Mouse (Mus musculus) hindbrain, embryonic 14.5 days (tissue): ENCODE measurements around the gene Rbms3. TPM values are rescaled to one million over a fixed set of nuclear protein-coding genes. Genes with fewer than 3 reads are reported as not detected.

ENCODE experiments used
- ATAC-seq: fragments of 200-750 bp; cut with Nextera tagmentation; 2 replicates; pipeline ENCODE4 v1.8.0; 2017; ENCODE audit warnings: moderate number of reproducible peaks, mild to moderate bottlenecking, moderate TSS enrichment, moderate library complexity; ENCODE audit not compliant: low FRiP score
- DNase-seq: peaks from one replicate; pipeline ENCODE4 v3.0.0-alpha.2; 2015; ENCODE audit warnings: low spot score
- H3K27ac ChIP-seq: fragments of 300-500 bp; sonication (generic); 2 replicates; pipeline ENCODE4 v1.5.1; 2014; ENCODE audit warnings: mild to moderate bottlenecking, moderate library complexity
- H3K27me3 ChIP-seq: fragments of 300-500 bp; sonication (generic); 2 replicates; pipeline ENCODE4 v1.6.1; 2014; ENCODE audit warnings: mild to moderate bottlenecking, low read length, mixed read lengths; ENCODE audit not compliant: control insufficient read depth, insufficient read depth
- H3K36me3 ChIP-seq: fragments of 300-500 bp; sonication (generic); replicated peaks from 2 replicates; pipeline ENCODE4 v1.6.1; 2014; ENCODE audit not compliant: control insufficient read depth, insufficient read depth
- H3K4me1 ChIP-seq: fragments of 300-500 bp; sonication (generic); replicated peaks from 2 replicates; pipeline ENCODE4 v1.6.1; 2014; ENCODE audit warnings: antibody characterized with exemption, low read length, mixed read lengths; ENCODE audit not compliant: control insufficient read depth, insufficient read depth
- H3K4me2 ChIP-seq: fragments of 300-500 bp; sonication (generic); replicated peaks from 2 replicates; pipeline ENCODE4 v1.6.1; 2014; ENCODE audit warnings: mild to moderate bottlenecking, moderate library complexity
- H3K4me3 ChIP-seq: fragments of 300-500 bp; sonication (generic); replicated peaks from 2 replicates; pipeline ENCODE4 v1.5.1; 2014; ENCODE audit warnings: mild to moderate bottlenecking, low read length
- H3K9ac ChIP-seq: fragments of 300-500 bp; sonication (generic); 2 replicates; pipeline ENCODE4 v1.6.1; 2014
- H3K9me3 ChIP-seq: fragments of 300-500 bp; sonication (generic); 2 replicates; pipeline ENCODE4 v1.6.1; 2016; ENCODE audit warnings: low read length; ENCODE audit not compliant: control insufficient read depth
- WGBS: fragments of 180-500 bp; shearing (Covaris S2); extraction: QIAGEN DNeasy Blood & Tissue Kit; methylation state at CpG from one replicate; pipeline ENCODE4 v1.1.7; 2014; 5-methylcytosine and 5-hydroxymethylcytosine counted together
- polyA plus RNA-seq: library from polyadenylated mRNA; unstranded; fragments of >200 nt; fragmentation: Nextera tagmentation; extraction: Ambion mirVana; gene quantifications from 2 replicates; pipeline ENCODE4 v1.2.1, GENCODE M21; 2014

The Rbms3 gene
- polyA plus RNA-seq, 1 experiment from 2014 or later, result 83.7 TPM

DNA sequence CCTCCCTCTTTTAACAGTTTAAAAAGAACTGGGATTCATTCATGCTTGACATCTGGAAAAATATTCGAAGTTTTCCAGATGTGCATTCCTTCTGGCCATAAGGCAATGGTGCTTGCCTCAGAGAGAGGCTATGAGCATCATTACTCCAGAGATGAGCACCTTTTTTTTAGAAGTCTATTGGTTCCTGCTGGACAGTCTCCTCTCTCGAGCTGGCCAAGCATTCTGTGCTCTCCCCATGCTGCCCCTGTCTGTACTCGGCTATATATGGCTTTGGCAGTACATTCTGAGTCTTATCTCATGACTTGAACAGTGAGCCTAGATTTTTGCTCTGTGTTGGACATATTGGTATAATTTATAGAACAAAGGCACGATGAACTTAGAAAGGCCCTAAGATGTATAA lies 952.6 kb downstream of the Rbms3 start:
- DNase-seq, result no peak
- Histone ChIP-seq H3K4me3 (no peak overlapping the region), H3K4me1 (no peaks in the 10 kb centered on the region), H3K27ac (no peak overlapping the region), H3K9me3 (no peaks in the 10 kb centered on the region), H3K27me3 (no peaks in the 10 kb centered on the region), H3K4me2 (no peak overlapping the region), H3K36me3 (no peaks in the 10 kb centered on the region), H3K9ac (no peak overlapping the region)
- 78% methylated on average over 4 of the region's 4 CpGs for WGBS
- no peak for ATAC-seq

DNA sequence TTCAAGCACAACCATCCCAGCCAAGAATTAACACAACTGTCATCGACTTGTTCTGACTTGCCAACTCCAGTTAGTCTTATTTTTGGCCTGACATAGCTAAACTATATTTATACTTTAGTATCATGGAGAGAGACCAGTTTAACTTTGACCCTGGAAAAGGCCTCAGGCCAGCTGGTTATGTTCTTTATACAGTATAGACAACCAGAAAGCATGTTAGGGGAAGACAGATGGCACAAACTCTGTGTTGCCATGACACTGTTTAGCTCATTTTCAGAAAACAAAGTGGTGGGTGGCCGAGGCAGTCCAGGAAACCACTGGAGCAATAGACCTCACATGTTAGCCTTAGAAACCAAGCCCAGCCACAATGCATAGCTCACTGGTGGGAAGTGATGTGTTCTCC lies 953.3 kb downstream of the Rbms3 start:
- Histone ChIP-seq H3K4me3 (no peak overlapping the region), H3K9ac (no peak overlapping the region), H3K27ac (no peak overlapping the region), H3K36me3 (no peaks in the 10 kb centered on the region), H3K27me3 (no peaks in the 10 kb centered on the region), H3K4me2 (no peak overlapping the region), H3K4me1 (no peaks in the 10 kb centered on the region), H3K9me3 (no peaks in the 10 kb centered on the region)
- 64% methylated on average over 2 of the region's 2 CpGs for WGBS
- ATAC-seq, result no peak
- DNase-seq, result no peak

GRCm38 (mm10) chr9:116674191-116674590 lies 955.5 kb downstream of the Rbms3 start:
- Histone ChIP-seq H3K27ac (no peak overlapping the region), H3K4me2 (no peak overlapping the region), H3K27me3 (no peaks in the 10 kb centered on the region), H3K4me3 (no peak overlapping the region), H3K9me3 (no peaks in the 10 kb centered on the region), H3K36me3 (no peaks in the 10 kb centered on the region), H3K9ac (no peak overlapping the region), H3K4me1 (no peaks in the 10 kb centered on the region)
- no peak for DNase-seq
- 71% methylated on average over 4 of the region's 4 CpGs for WGBS
- no peak for ATAC-seq

- Histone ChIP-seq H3K4me3 (no peak overlapping the region), H3K27ac (no peak overlapping the region), H3K4me1 (no peaks in the 10 kb centered on the region), H3K36me3 (no peaks in the 10 kb centered on the region), H3K27me3 (no peaks in the 10 kb centered on the region), H3K9ac (no peak overlapping the region), H3K4me2 (no peak overlapping the region), H3K9me3 (no peaks in the 10 kb centered on the region)
- WGBS, result 88% methylated on average over 4 of the region's 4 CpGs
- ATAC-seq (no peak), DNase-seq (no peak)
Observed at GRCm38 (mm10) chr9:116661026-116661425, 968.7 kb downstream of the Rbms3 start.

- H3K4me2 ChIP-seq, result no peak overlapping the region
- DNase-seq (no peak), ATAC-seq (no peak)
- H3K9ac ChIP-seq, result no peak overlapping the region
- H3K27me3 ChIP-seq, result no peaks in the 10 kb centered on the region
- H3K27ac ChIP-seq, result no peak overlapping the region
- H3K4me1 ChIP-seq, result no peaks in the 10 kb centered on the region
- no peaks in the 10 kb centered on the region for H3K36me3 ChIP-seq
- WGBS, result 76% methylated on average over 1 of the region's 1 CpGs
- no peak overlapping the region for H3K4me3 ChIP-seq
- no peaks in the 10 kb centered on the region for H3K9me3 ChIP-seq
Observed at GRCm38 (mm10) chr9:116659936-116660335, 969.8 kb downstream of the Rbms3 start.

DNA sequence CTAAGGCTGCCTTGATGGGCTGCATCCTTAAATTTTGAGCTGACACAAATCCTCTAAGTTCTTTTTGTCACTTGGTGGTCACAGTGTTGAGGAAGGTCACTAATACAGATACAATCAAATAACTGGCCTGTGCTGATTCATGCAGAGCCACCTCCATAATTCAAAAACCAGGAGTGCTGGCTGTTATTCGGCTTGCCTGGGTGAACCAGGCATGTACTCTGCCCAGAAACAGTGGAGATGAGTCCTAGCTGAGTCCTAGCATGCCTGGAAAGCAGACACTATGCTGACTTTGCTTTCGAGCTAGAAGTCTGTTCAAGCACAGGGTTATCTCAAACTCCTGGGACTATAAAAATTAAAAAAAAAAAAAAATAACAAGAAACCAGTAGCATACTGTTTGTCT lies 972.6 kb downstream of the Rbms3 start:
- no peak overlapping the region for H3K4me3 ChIP-seq
- DNase-seq (no peak), ATAC-seq (no peak)
- H3K4me2 ChIP-seq, result no peak overlapping the region
- H3K9me3 ChIP-seq, result no peaks in the 10 kb centered on the region
- WGBS, result 94% methylated on average over 2 of the region's 2 CpGs
- H3K9ac ChIP-seq, result no peak overlapping the region
- no peaks in the 10 kb centered on the region for H3K27me3 ChIP-seq
- 0 out of 2 replicates have a peak, but pooled peaks cover 3% of the 10 kb centered on the region for H3K4me1 ChIP-seq
- H3K27ac ChIP-seq, result no peak overlapping the region
- no peaks in the 10 kb centered on the region for H3K36me3 ChIP-seq

DNA sequence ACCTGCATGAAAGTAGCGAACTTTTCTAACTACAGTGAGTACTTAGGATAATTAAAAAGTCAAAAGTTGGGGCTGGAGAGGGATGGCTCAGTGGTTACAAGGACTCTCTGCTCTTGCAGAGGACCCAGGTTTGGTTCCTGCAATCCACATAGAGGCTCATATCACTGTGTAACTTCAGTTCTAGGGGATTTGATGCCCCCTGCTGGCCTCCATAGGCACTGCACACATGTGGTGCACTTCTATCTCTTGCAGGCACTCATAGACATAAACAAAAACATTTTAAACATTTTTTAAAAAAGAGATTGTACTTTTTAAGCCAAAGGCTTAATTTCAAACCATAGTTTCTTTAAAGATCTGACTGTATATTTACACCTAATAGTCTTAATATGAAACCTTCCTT lies 978.3 kb downstream of the Rbms3 start:
- no peak overlapping the region for H3K27ac ChIP-seq
- H3K4me1 ChIP-seq, result 0 out of 2 replicates have a peak, but pooled peaks cover 3% of the 10 kb centered on the region
- H3K36me3 ChIP-seq, result no peaks in the 10 kb centered on the region
- H3K9me3 ChIP-seq, result no peaks in the 10 kb centered on the region
- 94% methylated on average over 1 of the region's 1 CpGs for WGBS
- H3K9ac ChIP-seq, result no peak overlapping the region
- H3K4me2 ChIP-seq, result no peak overlapping the region
- H3K27me3 ChIP-seq, result no peaks in the 10 kb centered on the region
- ATAC-seq, result no peak
- DNase-seq, result no peak
- no peak overlapping the region for H3K4me3 ChIP-seq

- Histone ChIP-seq H3K36me3 (no peaks in the 10 kb centered on the region), H3K4me3 (no peak overlapping the region), H3K27me3 (no peaks in the 10 kb centered on the region), H3K4me1 (0 out of 2 replicates have a peak, but pooled peaks cover 3% of the 10 kb centered on the region), H3K4me2 (no peak overlapping the region), H3K9me3 (no peaks in the 10 kb centered on the region), H3K9ac (no peak overlapping the region), H3K27ac (no peak overlapping the region)
- ATAC-seq, result no peak
- WGBS, result 80% methylated on average over 4 of the region's 4 CpGs
- DNase-seq, result no peak
Observed at GRCm38 (mm10) chr9:116649955-116650354, 979.8 kb downstream of the Rbms3 start.

- Histone ChIP-seq H3K9ac (no peak overlapping the region), H3K4me2 (no peak overlapping the region), H3K4me3 (no peak overlapping the region), H3K27ac (no peak overlapping the region), H3K27me3 (no peaks in the 10 kb centered on the region), H3K9me3 (no peaks in the 10 kb centered on the region), H3K4me1 (no peaks in the 10 kb centered on the region), H3K36me3 (no peaks in the 10 kb centered on the region)
- ATAC-seq (no peak), DNase-seq (no peak)
- WGBS, result 19% methylated on average over 9 of the region's 9 CpGs
Observed at GRCm38 (mm10) chr9:116649086-116649792, 980.5 kb downstream of the Rbms3 start.

DNA sequence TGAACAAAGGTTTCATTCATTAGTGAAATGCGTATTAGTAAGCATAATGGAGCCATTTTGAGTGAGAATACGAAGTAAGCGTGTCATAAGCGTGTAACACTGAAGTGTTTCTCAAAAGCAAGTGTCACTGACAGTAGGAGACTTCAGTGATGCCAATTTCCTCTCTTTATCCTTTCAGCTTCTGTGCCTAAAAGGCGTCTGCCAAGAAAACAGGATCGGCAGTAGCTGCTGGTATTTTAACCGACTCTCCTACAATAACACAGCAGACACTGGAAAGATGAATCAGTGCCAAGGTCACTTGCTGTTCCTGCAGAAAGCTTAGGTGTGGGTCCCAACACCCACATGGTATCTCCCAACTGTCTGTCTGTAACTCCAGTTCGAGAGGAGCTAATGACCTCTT lies 985.1 kb downstream of the Rbms3 start:
- H3K4me2 ChIP-seq, result no peak overlapping the region
- H3K9ac ChIP-seq, result no peak overlapping the region
- H3K4me3 ChIP-seq, result no peak overlapping the region
- no peaks in the 10 kb centered on the region for H3K4me1 ChIP-seq
- peaks cover 7% of the 10 kb centered on the region; the same call in 1 of the 2 replicates for H3K9me3 ChIP-seq
- DNase-seq (peak; percentile 40), ATAC-seq (no peak)
- no peaks in the 10 kb centered on the region for H3K27me3 ChIP-seq
- no peaks in the 10 kb centered on the region for H3K36me3 ChIP-seq
- no peak overlapping the region for H3K27ac ChIP-seq
- WGBS, result 41% methylated on average over 8 of the region's 8 CpGs
